Mouse (Mus musculus) mouse embryonic stem cell (cell line): ENCODE measurements around the gene Serpina16.
"Not testable (repeated sequence)": the region's sequence is repeated elsewhere in the genome, so short reads cannot be mapped to it uniquely, and the experiment has no call there.

ENCODE experiments used
- in situ Hi-C, 2 experiments: fragments of 300-500 bp; cut with MboI; formaldehyde crosslinking; loops; 1 replicate in 1 of 2; 3 replicates in 1 of 2; pipeline ENCODE4 v1.14.3; 2019 to 2020; ENCODE audit warnings: low sequenced_read_pairs in 2 of 2, low pct_unique_long_range_greater_than_20kb in 1 of 2, mixed read lengths in 1 of 2; ENCODE audit not compliant: unreplicated experiment in 1 of 2

Serpina16 gene

DNA sequence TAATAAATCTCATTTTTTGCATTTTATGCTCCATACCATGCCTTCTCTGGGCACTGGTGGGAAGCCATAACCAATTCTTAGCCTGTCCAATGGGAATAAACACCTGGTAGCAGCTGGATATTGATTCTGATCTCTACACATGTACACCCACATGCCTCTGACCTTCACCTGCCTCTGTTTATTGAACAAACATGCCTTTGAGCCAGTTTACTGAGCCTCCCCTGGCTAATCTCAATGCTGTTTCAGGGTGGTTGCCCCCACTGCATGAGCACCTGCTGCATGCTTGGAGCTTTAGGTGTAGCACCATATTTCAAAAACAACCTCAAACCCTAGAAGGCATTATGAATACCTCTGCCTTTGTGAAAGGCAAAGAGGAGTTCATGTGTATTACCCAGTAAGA, 13.9 kb downstream of the Serpina16 start:
- in situ Hi-C loops: not testable (repeated sequence)

DNA sequence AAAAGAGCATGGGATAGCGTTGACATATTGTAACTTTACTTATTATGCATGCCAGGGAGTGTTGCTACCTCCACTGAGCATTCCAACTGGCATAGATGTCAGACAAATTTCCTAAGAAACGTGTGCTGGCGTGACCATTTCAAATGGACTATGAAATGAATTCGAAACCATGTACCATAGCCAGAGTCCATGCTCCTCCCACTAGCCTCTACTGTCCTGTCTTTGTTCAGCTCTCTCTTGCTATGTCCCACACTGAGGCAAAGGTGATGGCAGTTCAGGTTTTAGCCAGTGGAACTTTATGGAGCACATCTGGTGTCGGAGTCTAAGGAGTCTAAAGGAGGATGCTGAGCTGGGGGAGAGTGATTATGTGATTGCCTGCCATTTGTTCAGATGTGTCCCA, 15.9 kb downstream of the Serpina16 start:
- in situ Hi-C loops: no loop called here

DNA sequence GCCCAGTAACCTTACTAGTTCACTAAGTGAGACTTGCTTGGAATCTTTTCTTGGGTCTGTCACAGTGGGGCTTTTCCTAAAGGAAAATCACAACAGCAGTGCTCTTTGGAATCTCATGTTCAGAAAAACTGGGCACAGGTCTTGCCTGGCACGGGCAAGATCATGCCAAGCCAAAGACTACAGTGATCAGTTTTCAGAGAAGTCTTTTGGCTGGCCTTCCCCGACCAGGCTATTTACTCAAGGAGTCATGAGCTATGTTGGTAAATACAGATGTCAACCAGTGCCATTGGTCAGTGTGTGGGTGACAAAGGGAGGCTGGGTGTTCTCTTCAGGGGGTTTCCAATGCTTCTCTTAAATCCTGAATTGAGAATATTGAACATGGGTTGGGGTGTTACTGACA, 16.8 kb downstream of the Serpina16 start:
- in situ Hi-C loops: no loop called here

DNA sequence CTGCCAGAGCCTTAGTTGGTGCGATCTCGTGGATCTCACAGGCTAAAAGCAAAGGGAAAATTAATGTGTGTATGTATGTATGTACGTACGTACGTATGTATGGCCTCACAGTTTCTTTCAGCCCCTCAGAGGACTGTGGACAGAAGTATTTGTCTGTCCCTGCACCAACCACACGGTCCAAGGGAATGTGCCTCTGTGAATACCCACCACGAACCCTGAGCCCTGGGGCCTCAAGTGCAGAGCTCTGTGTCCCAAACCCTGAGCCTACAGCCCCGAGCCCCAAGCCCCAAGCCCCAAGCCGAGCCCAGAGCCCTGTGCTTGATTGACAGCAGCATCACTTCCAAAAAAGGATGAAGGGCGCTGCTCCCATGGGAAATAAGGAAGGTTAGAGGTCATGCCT, 17.9 kb downstream of the Serpina16 start:
- in situ Hi-C loops: no loop called here

DNA sequence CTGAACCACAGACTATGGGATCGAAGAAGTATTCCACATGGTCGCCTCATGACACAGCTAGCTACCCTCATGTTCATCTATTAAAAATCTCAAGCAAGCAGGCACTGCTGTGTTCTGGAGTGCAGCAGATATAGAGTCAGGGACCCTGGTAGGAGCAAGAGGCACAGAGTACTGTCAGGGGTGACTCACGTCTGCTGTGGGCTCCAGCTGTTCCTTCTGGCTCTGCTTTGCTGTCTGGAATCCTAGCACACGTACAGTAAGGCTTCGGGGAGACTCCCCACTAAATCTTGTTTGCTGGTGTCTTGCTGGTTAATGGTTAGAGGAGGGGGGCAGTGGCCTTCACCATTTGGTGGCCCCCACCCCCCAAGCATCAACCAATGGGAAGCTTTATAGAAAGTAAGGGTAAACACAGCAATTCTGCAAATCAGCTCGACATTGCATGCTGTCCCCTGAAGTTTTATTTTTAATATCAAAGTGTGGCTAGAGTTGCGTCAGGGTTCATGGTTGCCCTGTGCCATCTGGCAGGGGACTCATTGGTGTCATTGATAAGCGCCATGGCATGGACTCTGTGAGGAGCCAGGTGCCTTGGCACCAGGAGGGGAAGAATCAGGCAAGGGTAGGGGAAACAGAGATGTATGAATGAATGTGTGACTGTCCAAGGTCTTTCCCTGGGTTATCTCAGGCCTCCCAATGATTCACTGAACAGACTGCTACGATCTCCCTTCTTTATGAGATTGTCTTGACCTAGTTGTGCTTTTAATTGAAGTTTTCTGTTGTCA, 18.9 kb downstream of the Serpina16 start, which contains the start of gene Serpina6:
TSS of gene Serpina6 (minus strand) at position 365 of the 779 bp plus-strand sequence.
- in situ Hi-C loops: no loop called here

DNA sequence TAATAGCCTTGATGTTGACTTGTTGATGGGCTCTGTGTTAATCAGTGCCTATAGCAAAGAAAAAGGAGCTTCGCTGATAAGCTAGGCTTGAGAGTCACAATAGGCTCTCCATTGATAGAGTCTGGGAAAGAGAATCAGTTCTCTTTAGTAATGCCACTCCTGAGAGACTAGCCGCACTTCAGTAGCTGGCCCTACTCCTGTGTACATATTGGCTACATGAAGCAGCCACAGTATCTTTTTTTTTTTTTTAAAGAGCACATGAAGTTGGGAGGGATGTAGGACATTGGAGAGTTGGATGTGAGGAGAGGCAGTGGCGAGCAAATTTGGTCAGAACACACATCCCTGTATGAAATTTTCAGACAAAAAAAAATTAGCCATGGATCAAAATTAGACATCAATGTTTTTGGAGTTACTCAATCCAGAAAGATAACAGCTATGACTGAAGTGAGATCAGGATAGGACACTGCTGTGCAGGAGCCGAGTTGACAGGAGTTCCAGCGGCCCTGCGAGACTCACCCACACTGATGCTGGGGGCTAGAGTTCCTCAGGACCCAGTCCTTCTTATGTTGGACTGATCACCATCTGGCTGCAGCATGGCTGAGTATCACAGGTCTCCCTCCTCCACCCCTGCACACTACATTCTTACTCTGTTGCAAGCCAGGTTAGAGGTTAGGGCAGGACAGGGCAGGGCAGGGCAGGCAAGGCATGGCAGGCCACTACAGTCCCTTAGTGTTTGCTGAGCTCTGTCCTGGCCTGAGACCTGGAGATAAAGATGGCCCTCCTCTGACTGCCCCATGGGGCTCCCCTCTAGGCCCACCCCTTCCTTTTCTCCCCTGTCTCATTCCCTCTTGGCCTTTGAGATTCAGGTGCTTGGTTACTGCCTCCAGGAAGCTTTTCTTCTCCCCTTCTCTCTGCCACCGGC, 20.6 kb downstream of the Serpina16 start:
- in situ Hi-C loops: no loop called here

DNA sequence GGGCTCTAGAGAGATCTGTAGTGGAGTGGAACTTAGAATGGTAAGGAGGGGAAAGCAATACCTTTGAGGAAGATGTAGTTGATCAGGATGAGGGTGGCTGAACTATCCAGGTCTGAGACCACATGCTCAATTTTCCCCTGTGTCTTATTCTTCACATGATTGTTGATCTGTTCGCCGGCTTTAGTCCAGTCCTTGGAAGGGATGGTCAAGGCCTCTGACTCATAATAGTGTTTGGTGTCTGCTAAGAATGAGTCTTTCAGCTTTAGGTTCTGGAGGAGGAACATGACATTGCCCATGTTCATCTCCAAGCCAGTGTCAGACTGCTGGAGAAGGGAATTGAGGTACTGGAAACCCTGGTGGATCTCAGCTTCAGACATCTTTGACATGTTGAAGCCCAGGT, 22.1 kb downstream of the Serpina16 start:
- in situ Hi-C loops: no loop called here

DNA sequence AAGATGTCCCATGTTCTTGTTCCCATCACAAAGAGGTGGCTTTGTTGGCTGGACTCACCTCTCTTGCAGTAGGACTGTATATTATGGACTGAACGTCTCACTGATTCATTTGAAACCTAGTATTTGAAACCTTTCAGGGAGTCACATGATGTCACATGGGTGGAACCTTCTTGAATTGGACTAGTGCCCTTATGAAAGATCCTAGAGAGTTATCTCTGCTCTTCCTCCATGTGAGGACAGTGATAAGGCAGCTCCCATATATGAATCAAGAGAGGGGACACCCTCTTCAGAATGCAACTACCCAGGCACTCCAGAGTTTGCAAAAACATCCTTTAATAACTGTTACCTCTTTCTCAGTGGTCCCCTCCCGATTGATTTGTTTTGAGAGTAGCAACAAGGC, 29.6 kb downstream of the Serpina16 start:
- in situ Hi-C loops: no loop called here

DNA sequence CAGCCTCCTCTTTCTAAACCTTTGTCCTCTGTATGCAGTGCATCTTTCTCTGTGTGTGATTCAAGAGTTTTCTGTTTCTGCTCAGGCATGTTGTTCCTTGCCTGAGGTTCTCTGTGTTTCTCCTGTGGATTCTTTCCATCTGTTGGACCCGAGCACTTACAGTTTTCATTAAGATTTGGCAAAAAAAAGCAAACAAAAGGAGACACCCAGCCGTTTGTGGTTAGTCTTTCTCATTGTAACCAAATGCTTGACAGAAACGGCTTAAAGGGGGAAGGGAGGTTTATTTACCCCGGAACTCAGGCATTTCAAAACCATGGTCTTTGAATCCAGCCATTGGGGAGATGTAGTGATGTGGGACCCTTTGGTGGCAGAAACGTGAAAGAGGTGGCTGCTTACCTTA, 31.3 kb downstream of the Serpina16 start:
- in situ Hi-C loops: no loop called here

DNA sequence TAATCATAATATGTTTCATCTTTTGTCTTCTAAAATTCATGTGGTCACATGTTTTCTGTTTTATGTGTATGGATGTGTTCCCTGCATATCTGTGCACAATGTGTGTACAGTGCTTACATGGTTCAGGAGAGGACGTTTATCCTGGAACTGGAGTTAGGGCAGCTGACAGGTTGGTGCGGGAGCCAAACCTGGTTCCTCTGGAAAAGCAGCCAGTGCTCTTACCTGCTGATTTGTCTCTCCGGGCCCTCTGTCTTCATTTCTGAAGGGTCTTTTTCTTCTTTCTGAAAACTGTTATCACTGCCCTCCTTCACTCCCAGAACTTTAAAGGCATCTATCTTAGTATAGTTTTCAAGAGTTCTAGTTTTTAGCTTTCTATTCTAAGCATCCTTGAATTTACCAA, 32.1 kb downstream of the Serpina16 start:
- in situ Hi-C loops: no loop called here

DNA sequence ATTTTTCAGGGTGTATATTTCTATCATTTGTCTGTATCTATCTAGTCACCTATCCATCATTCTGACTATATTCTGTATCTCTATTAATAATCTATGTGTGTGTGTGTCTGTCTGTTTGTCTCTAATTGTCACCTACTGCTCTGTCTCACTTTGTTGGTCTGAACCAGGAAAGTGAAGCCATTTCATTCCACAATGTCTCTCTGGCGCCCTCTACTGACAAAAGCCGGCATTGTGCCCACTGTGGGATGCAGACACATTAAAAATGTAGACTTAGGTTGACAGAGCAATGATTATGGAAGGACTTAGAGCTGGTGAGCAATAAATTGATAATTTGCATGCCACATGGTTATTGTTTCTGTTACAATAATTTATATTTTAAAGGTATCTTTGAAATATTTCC, 32.6 kb downstream of the Serpina16 start:
- in situ Hi-C loops: no loop called here

DNA sequence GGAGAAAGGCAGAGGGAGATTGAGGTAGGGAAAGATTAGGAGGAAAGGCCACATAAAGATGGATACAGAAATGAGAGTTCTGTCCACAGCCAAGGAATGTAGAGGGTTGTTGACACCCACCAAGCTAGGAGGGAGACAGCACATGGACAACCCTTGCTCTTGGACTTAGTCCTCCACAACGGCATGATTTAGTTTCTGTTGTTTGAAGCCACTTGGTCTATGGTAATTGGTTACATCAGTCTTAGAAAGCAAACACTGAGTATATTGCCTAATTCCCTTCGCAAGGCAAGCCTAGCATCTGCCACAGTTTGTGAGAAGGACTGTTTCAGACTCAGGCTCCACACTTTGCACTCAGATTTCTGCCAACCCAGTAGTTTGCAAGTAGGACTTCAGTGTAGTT, 40.1 kb downstream of the Serpina16 start:
- in situ Hi-C loops: no loop called here

DNA sequence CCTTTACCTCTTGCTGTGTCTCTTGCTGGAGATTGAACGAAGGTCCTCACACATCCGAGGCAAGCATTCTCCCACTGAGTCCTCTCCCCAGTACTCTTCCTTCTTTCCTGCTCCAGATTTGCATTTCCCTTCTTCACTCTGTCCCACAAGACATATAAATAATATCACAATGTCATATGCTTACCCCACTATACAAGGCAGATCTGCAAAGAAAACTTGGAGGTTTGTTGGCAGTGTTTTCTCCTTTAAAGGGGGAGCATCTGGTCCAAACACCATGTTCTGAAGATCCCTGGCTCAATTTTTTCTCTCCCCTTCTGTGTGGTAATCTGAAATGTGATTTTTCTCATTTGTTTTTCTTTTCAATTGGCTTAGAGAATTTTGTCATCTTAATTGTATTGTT, 41.5 kb downstream of the Serpina16 start:
- in situ Hi-C loops: no loop called here

DNA sequence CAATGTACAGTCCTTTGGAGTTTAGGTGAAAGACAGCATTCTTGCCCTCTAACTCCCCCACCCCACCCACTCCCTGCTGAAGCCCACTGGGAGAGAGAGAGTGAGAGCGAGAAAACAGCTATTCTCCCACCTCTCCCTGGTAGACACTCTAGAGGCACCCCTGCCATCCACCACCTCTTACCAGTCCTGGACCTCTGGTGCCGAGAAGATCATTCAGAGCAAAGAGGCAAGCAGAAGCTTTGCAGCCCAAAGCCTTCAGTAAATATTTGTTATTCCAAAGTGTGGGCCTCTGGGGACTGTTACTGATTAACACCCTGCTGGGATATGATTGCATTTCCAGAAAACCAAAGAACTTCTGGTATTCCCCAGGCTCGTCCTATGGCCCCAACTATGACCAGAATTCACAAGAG, 44.7 kb downstream of the Serpina16 start, which contains the start of gene Serpina10:
TSS of gene Serpina10 (minus strand) at position 242 of the 410 bp plus-strand sequence.
- in situ Hi-C loops: no loop called here
